Mouse (Mus musculus): ENCODE results near the gene Asb1. TPM values are rescaled to one million over a fixed set of nuclear protein-coding genes. Genes with fewer than 3 reads are reported as not detected.
A peak's percentile ranks its signal among the peaks of the same experiment; 100 is the strongest.

Gene Asb1
- polyA plus RNA-seq, 1 experiment from 2014 or later: 14.4 TPM

DNA sequence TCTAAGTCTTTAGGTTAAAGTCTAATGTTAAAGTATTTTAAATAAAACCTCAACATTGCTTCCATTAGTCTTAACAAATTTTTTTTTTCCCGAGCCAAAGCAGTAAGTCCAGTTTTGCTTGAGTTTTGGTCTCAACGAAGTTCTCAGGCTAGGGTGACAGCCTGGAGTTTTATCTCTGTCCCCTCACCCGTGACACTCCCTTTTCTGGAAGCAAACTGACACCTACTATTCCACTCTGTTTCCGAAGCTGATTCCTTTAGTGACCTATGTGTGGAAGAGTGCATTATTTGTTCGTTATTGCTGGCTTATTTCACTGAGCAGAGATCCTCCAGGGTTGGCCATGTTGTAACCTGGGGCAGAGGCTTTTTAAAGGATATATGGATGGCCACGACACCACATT, 1.1 kb upstream of the Asb1 start:
- ATAC-seq (ENCODE audit: low read depth): no peak
- Histone ChIP-seq H3K36me3 (ENCODE audit: control insufficient read depth, insufficient read depth, low read length) (no peaks in the 10 kb centered on the region), H3K9me3 (ENCODE audit: control insufficient read depth, low read length) (no peaks in the 10 kb centered on the region), H3K9ac (replicated peaks; ENCODE audit: low read depth, low read length) (no peak overlapping the region), H3K27me3 (ENCODE audit: control insufficient read depth, insufficient read depth, low read length) (peaks cover 6% of the 10 kb centered on the region; the same call in 1 of the 2 replicates), H3K4me2 (ENCODE audit: low read depth, low read length) (peak overlapping the region; percentile 97), H3K4me1 (ENCODE audit: control insufficient read depth, insufficient read depth, low read length) (peaks cover 17% of the 10 kb centered on the region), H3K4me3 (ENCODE audit: low read depth, low read length) (no peak overlapping the region), H3K27ac (ENCODE audit: low read depth, low read length) (no peak overlapping the region)
- 42% methylated on average over 6 of the region's 6 CpGs for WGBS

DNA sequence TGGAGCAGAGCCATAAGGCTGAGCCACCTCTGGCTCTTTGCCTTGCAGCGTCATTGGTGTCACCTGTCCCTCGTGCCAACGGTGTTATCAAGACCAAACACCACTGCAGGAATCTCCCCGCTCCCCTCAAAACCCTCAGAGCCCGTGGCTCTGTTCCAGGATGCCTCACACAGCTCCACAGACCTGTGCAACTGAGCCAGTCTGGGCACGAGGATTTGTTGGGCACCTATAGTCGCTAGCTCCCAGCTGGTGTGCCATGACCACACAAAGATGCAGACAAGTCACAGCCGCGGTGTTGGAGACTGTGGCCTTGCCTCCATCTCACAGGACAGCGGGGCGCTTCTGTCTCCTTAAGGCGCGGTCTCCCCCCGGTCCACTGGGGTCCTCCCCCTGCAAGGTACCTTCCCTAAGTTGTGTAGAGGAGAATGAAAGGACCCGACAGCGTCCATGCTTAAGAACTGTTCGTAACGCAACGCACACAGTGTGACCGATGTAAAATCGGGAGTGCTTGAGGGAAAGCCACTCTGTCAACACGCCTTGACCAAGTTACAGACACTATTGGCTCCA, 557 bp upstream of the Asb1 start:
- no peak overlapping the region for H3K27ac ChIP-seq (ENCODE audit: low read depth, low read length)
- peak overlapping the region; percentile 83; the same call in 1 of the 2 replicates for H3K9ac ChIP-seq (replicated peaks; ENCODE audit: low read depth, low read length)
- H3K27me3 ChIP-seq (ENCODE audit: control insufficient read depth, insufficient read depth, low read length): peaks cover 6% of the 10 kb centered on the region; the same call in 1 of the 2 replicates
- H3K4me3 ChIP-seq (ENCODE audit: low read depth, low read length): peak overlapping the region; percentile 63
- peaks cover 2% of the 10 kb centered on the region; the same call in 1 of the 2 replicates for H3K36me3 ChIP-seq (ENCODE audit: control insufficient read depth, insufficient read depth, low read length)
- peaks cover 17% of the 10 kb centered on the region for H3K4me1 ChIP-seq (ENCODE audit: control insufficient read depth, insufficient read depth, low read length)
- 5% methylated on average over 22 of the region's 22 CpGs for WGBS
- H3K4me2 ChIP-seq (ENCODE audit: low read depth, low read length): peak overlapping the region; percentile 97
- peak; percentile 57 for ATAC-seq (ENCODE audit: low read depth)
- no peaks in the 10 kb centered on the region for H3K9me3 ChIP-seq (ENCODE audit: control insufficient read depth, low read length)

DNA sequence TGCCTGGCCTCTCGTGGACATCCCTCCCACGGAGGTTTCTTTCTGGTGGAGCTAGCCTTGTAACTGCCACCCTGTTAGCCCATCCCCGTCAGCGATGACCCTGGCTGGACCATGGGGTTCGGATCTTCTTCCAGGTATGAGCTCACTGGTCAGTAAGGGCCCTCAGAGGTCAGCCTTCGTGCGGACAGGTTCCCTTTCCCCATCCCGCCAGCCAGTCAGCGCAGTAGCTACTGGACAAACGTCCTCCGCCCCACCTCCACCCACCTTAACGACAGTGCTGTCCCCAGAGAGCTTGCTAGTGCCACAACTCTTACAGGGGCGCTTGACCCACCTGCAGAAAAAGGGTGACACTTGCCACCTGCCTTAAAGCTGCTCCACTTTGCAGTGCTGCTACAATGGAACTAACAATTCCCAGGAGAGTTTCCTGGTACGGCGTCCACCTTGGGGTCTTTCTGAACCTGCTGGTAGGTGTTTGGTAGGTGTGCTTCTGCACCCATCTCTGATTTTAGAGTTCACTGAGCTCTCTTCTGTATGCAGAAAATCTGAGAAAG, 773 bp downstream of the Asb1 start:
- peaks cover 17% of the 10 kb centered on the region for H3K4me1 ChIP-seq (ENCODE audit: control insufficient read depth, insufficient read depth, low read length)
- H3K9ac ChIP-seq (replicated peaks; ENCODE audit: low read depth, low read length): peak overlapping the region; percentile 83
- H3K36me3 ChIP-seq (ENCODE audit: control insufficient read depth, insufficient read depth, low read length): peaks cover 5% of the 10 kb centered on the region; the same call in 1 of the 2 replicates
- H3K27me3 ChIP-seq (ENCODE audit: control insufficient read depth, insufficient read depth, low read length): peaks cover 6% of the 10 kb centered on the region; the same call in 1 of the 2 replicates
- 10% methylated on average over 15 of the region's 15 CpGs for WGBS
- no peak for ATAC-seq (ENCODE audit: low read depth)
- peak overlapping the region; percentile 63 for H3K4me3 ChIP-seq (ENCODE audit: low read depth, low read length)
- no peaks in the 10 kb centered on the region for H3K9me3 ChIP-seq (ENCODE audit: control insufficient read depth, low read length)
- H3K4me2 ChIP-seq (ENCODE audit: low read depth, low read length): peak overlapping the region; percentile 97
- peak overlapping the region; percentile 13; the same call in 1 of the 2 replicates for H3K27ac ChIP-seq (ENCODE audit: low read depth, low read length)

DNA sequence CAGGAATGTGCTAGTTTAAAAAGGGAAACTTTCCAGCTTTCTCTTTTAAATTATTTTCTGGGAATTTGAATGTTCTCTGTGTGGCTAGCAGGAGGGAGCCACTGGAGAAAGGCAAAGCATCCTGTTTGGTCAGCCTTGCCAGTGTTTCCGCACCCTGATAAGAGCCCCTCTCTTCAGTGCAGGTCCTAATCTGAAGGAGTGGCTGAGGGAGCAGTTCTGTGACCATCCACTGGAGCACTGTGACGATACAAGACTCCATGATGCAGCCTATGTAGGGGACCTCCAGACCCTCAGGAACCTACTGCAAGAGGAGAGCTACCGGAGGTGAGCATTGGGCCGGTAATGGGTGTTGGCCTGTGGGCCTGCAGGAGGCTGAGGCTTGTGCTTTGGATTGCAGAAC, 3.6 kb downstream of the Asb1 start:
- no peak for ATAC-seq (ENCODE audit: low read depth)
- peaks cover 6% of the 10 kb centered on the region; the same call in 1 of the 2 replicates for H3K27me3 ChIP-seq (ENCODE audit: control insufficient read depth, insufficient read depth, low read length)
- H3K9ac ChIP-seq (replicated peaks; ENCODE audit: low read depth, low read length): no peak overlapping the region
- H3K9me3 ChIP-seq (ENCODE audit: control insufficient read depth, low read length): no peaks in the 10 kb centered on the region
- peaks cover 17% of the 10 kb centered on the region for H3K4me1 ChIP-seq (ENCODE audit: control insufficient read depth, insufficient read depth, low read length)
- WGBS: 89% methylated on average over 4 of the region's 4 CpGs
- no peak overlapping the region for H3K4me2 ChIP-seq (ENCODE audit: low read depth, low read length)
- H3K4me3 ChIP-seq (ENCODE audit: low read depth, low read length): no peak overlapping the region
- no peak overlapping the region for H3K27ac ChIP-seq (ENCODE audit: low read depth, low read length)
- H3K36me3 ChIP-seq (ENCODE audit: control insufficient read depth, insufficient read depth, low read length): peaks cover 12% of the 10 kb centered on the region; the same call in 1 of the 2 replicates

DNA sequence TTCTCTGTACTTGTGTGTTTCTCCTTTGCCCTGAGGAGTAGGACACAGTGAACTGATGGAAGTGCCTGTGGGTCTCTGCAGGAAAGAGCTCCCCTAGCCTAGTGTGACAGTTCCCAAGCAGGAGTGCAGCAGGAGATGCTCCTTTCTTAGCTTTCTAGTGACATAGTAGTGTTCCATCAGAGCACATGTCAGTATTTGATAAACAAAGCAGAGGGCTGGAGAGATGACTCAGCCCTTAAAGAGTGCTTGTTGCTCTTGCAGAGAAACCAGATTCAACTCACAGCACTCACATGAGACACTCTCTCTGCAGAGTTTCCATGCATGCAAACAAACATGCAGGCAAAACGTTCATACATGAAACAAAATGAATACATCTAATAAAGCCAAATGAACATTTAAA, 4.9 kb downstream of the Asb1 start:
- no peak overlapping the region for H3K27ac ChIP-seq (ENCODE audit: low read depth, low read length)
- H3K4me3 ChIP-seq (ENCODE audit: low read depth, low read length): no peak overlapping the region
- H3K9ac ChIP-seq (replicated peaks; ENCODE audit: low read depth, low read length): no peak overlapping the region
- ATAC-seq (ENCODE audit: low read depth): no peak
- no peak overlapping the region for H3K4me2 ChIP-seq (ENCODE audit: low read depth, low read length)
- peaks cover 11% of the 10 kb centered on the region for H3K4me1 ChIP-seq (ENCODE audit: control insufficient read depth, insufficient read depth, low read length)
- 79% methylated on average over 1 of the region's 1 CpGs for WGBS
- H3K36me3 ChIP-seq (ENCODE audit: control insufficient read depth, insufficient read depth, low read length): peaks cover 12% of the 10 kb centered on the region; the same call in 1 of the 2 replicates
- H3K27me3 ChIP-seq (ENCODE audit: control insufficient read depth, insufficient read depth, low read length): peaks cover 6% of the 10 kb centered on the region; the same call in 1 of the 2 replicates
- H3K9me3 ChIP-seq (ENCODE audit: control insufficient read depth, low read length): no peaks in the 10 kb centered on the region

DNA sequence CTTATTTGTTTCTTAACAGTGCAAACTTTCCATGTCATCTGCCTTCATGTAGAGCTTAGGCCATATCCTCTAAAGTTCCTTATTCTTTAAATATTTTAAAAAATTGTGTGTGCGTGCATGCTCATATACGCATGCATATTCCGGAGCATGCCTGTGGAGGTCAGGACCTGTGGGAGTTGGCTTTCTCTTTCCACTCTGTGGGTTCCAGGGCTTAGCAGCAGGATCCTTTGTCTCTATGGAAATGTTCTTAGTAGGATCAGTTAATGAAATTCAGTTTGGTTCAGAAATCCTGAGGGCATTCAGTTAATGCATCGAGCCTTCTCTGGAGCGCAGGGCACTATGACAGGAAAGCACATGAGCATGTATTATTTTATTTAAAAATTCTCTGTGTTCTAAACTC, 7.2 kb downstream of the Asb1 start:
- H3K4me3 ChIP-seq (ENCODE audit: low read depth, low read length): no peak overlapping the region
- no peak overlapping the region for H3K4me2 ChIP-seq (ENCODE audit: low read depth, low read length)
- peaks cover 18% of the 10 kb centered on the region for H3K36me3 ChIP-seq (ENCODE audit: control insufficient read depth, insufficient read depth, low read length)
- H3K9ac ChIP-seq (replicated peaks; ENCODE audit: low read depth, low read length): no peak overlapping the region
- 34% methylated on average over 5 of the region's 5 CpGs for WGBS
- no peaks in the 10 kb centered on the region for H3K27me3 ChIP-seq (ENCODE audit: control insufficient read depth, insufficient read depth, low read length)
- no peaks in the 10 kb centered on the region for H3K4me1 ChIP-seq (ENCODE audit: control insufficient read depth, insufficient read depth, low read length)
- H3K9me3 ChIP-seq (ENCODE audit: control insufficient read depth, low read length): no peaks in the 10 kb centered on the region
- H3K27ac ChIP-seq (ENCODE audit: low read depth, low read length): no peak overlapping the region
- ATAC-seq (ENCODE audit: low read depth): no peak

DNA sequence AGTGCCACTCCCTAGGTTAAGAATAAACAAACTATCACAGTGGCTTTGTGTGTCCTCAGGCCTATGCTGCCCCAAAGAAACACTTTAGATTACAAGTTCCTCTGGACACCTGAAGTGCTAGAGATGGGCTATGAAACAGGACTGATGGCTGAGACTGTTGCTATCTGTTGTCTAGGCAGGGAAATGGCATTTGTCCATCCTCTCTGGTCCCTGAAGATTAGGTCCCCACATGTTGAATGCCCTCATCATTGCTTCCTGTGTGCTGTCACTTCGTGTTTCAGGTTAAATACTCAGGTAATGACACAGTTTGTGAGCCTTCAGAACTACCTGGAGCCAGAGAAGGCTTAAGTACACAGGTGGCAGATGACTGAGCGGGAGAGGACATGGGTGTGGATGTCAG, 8.7 kb downstream of the Asb1 start:
- H3K4me3 ChIP-seq (ENCODE audit: low read depth, low read length): no peak overlapping the region
- H3K9ac ChIP-seq (replicated peaks; ENCODE audit: low read depth, low read length): no peak overlapping the region
- no peak for ATAC-seq (ENCODE audit: low read depth)
- no peak overlapping the region for H3K27ac ChIP-seq (ENCODE audit: low read depth, low read length)
- H3K27me3 ChIP-seq (ENCODE audit: control insufficient read depth, insufficient read depth, low read length): no peaks in the 10 kb centered on the region
- no peaks in the 10 kb centered on the region for H3K4me1 ChIP-seq (ENCODE audit: control insufficient read depth, insufficient read depth, low read length)
- no peak overlapping the region for H3K4me2 ChIP-seq (ENCODE audit: low read depth, low read length)
- H3K9me3 ChIP-seq (ENCODE audit: control insufficient read depth, low read length): no peaks in the 10 kb centered on the region
- peaks cover 21% of the 10 kb centered on the region for H3K36me3 ChIP-seq (ENCODE audit: control insufficient read depth, insufficient read depth, low read length)
- 81% methylated on average over 2 of the region's 2 CpGs for WGBS

DNA sequence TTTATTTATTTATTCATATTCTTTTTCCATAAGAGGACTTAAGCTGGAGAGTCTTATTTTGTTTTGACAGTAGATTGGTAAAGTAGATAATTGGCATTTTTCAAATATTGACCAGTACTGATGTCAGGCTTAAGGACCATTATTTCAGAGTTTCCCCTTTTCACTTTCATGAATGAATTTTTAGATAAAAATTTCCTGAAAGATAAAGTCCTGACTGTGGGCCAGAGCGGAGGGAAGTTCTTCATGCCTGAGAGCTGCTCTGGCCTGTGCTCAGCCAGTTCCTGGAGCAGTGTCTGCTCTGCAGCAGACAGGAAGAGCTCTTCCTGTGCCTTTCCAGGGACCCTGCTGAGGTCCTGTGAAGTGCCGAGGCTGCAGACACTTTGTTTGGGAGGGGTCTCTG, 16.8 kb downstream of the Asb1 start:
- no peaks in the 10 kb centered on the region for H3K27me3 ChIP-seq (ENCODE audit: control insufficient read depth, insufficient read depth, low read length)
- H3K4me3 ChIP-seq (ENCODE audit: low read depth, low read length): no peak overlapping the region
- no peak for ATAC-seq (ENCODE audit: low read depth)
- no peak overlapping the region for H3K27ac ChIP-seq (ENCODE audit: low read depth, low read length)
- no peak overlapping the region for H3K9ac ChIP-seq (replicated peaks; ENCODE audit: low read depth, low read length)
- peaks cover 18% of the 10 kb centered on the region for H3K36me3 ChIP-seq (ENCODE audit: control insufficient read depth, insufficient read depth, low read length)
- H3K4me1 ChIP-seq (ENCODE audit: control insufficient read depth, insufficient read depth, low read length): no peaks in the 10 kb centered on the region
- no peaks in the 10 kb centered on the region for H3K9me3 ChIP-seq (ENCODE audit: control insufficient read depth, low read length)
- 71% methylated on average over 2 of the region's 2 CpGs for WGBS
- no peak overlapping the region for H3K4me2 ChIP-seq (ENCODE audit: low read depth, low read length)

DNA sequence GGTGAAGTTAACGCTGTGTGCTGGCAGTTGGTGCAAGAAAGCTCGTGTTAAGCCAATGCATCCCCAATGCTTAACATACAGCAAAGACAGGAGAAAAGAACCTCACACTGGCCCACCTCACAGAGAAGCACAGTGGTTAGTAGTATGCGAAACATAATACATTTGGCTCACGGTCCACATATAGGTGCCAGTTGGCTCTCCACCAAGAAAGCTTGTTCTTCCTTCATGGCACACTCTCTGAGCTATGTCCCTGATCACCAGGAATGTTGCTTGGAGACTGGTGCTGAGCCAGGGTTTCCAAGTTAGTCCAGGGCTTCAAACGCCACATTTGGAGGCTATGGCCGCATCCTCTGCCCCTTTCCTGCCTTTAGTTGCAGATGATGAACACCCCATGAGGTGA, 20.9 kb downstream of the Asb1 start:
- Histone ChIP-seq H3K4me1 (ENCODE audit: control insufficient read depth, insufficient read depth, low read length) (no peaks in the 10 kb centered on the region), H3K4me2 (ENCODE audit: low read depth, low read length) (no peak overlapping the region), H3K27me3 (ENCODE audit: control insufficient read depth, insufficient read depth, low read length) (no peaks in the 10 kb centered on the region), H3K9ac (replicated peaks; ENCODE audit: low read depth, low read length) (no peak overlapping the region), H3K4me3 (ENCODE audit: low read depth, low read length) (no peak overlapping the region), H3K9me3 (ENCODE audit: control insufficient read depth, low read length) (no peaks in the 10 kb centered on the region), H3K36me3 (ENCODE audit: control insufficient read depth, insufficient read depth, low read length) (no peaks in the 10 kb centered on the region; the same call in 1 of the 2 replicates), H3K27ac (ENCODE audit: low read depth, low read length) (no peak overlapping the region)
- 83% methylated on average over 6 of the region's 6 CpGs for WGBS
- ATAC-seq (ENCODE audit: low read depth): no peak

Measured in neural tube, embryonic 14.5 days (tissue).